Mouse (Mus musculus) liver, embryonic 14.5 days (tissue): ENCODE measurements at regions not wholly inside any gene's neighbourhood (a gene's known extent, or its start where the extent isn't known, plus 50 kb on each side); places are given as distances from the start of the nearest gene placed in this dataset.
A peak's percentile ranks its signal among the peaks of the same experiment; 100 is the strongest.

ENCODE experiments used
- ATAC-seq: fragments of 200-750 bp; cut with Nextera tagmentation; 2 replicates; pipeline ENCODE4 v1.8.0; 2017; ENCODE audit warnings: moderate number of reproducible peaks, mild to moderate bottlenecking, moderate library complexity; ENCODE audit not compliant: insufficient read depth
- DNase-seq, 3 experiments: peaks; one replicate each; pipeline ENCODE4 v3.0.0-alpha.2; 2012 to 2013; ENCODE audit warnings: low read depth in 3 of 3, low spot score in 3 of 3
- H3K27ac ChIP-seq: fragments of 300-500 bp; sonication (generic); 2 replicates; pipeline ENCODE4 v1.5.1; 2014; ENCODE audit warnings: moderate library complexity, mild to moderate bottlenecking, control low read depth, inconsistent platforms
- H3K27me3 ChIP-seq: fragments of 300-500 bp; sonication (generic); 2 replicates; pipeline ENCODE4 v1.6.1; 2014; ENCODE audit warnings: mild to moderate bottlenecking, low read length, moderate library complexity; ENCODE audit not compliant: control insufficient read depth, insufficient read depth
- H3K36me3 ChIP-seq: fragments of 300-500 bp; sonication (generic); replicated peaks from 2 replicates; pipeline ENCODE4 v1.6.1; 2014; ENCODE audit warnings: low read depth; ENCODE audit not compliant: control insufficient read depth, insufficient read depth
- H3K4me1 ChIP-seq, 2 experiments: fragments of 200-500 bp in 1 of 2; fragments of 300-500 bp in 1 of 2; sonication (generic) in 1 of 2; replicated peaks; 2 replicates each; pipeline ENCODE4 v1.6.1; 2012 to 2014; ENCODE audit warnings: antibody characterized with exemption in 1 of 2, inconsistent platforms in 1 of 2, low read length in 1 of 2; ENCODE audit not compliant: control insufficient read depth in 2 of 2, insufficient read depth in 2 of 2
- H3K4me2 ChIP-seq: fragments of 300-500 bp; sonication (generic); 2 replicates; pipeline ENCODE4 v1.6.1; 2014; ENCODE audit warnings: low read depth, mild to moderate bottlenecking, control low read depth, moderate library complexity
- H3K4me3 ChIP-seq, 2 experiments: fragments of 200-500 bp in 1 of 2; fragments of 300-500 bp in 1 of 2; sonication (generic) in 1 of 2; 2 replicates each; pipeline ENCODE4 v1.5.1; 2012 to 2014; ENCODE audit warnings: low read depth in 2 of 2, low read length in 2 of 2, mild to moderate bottlenecking in 2 of 2, control low read depth in 1 of 2, inconsistent platforms in 1 of 2, moderate library complexity in 1 of 2; ENCODE audit not compliant: insufficient read depth in 1 of 2
- H3K9ac ChIP-seq: fragments of 300-500 bp; sonication (generic); replicated peaks from 2 replicates; pipeline ENCODE4 v1.6.1; 2014; ENCODE audit warnings: mild to moderate bottlenecking, control low read depth, moderate library complexity
- H3K9me3 ChIP-seq: fragments of 300-500 bp; sonication (generic); 2 replicates; pipeline ENCODE4 v1.6.1; 2016; ENCODE audit warnings: low read length, mixed read lengths; ENCODE audit not compliant: control insufficient read depth
- CTCF ChIP-seq: IDR thresholded peaks from 2 replicates; pipeline ENCODE4 v1.5.1; 2016; ENCODE audit warnings: antibody characterized with exemption, low read depth, control low read depth
- EP300 ChIP-seq: IDR thresholded peaks from 2 replicates; pipeline ENCODE4 v1.6.1; 2016; ENCODE audit warnings: antibody characterized with exemption, low read depth
- WGBS: fragments of 180-500 bp; shearing (Covaris S2); extraction: QIAGEN DNeasy Blood & Tissue Kit; methylation state at CpG from one replicate; pipeline ENCODE4 v1.1.7; 2014; ENCODE audit not compliant: insufficient replicate concordance; 5-methylcytosine and 5-hydroxymethylcytosine counted together

DNA sequence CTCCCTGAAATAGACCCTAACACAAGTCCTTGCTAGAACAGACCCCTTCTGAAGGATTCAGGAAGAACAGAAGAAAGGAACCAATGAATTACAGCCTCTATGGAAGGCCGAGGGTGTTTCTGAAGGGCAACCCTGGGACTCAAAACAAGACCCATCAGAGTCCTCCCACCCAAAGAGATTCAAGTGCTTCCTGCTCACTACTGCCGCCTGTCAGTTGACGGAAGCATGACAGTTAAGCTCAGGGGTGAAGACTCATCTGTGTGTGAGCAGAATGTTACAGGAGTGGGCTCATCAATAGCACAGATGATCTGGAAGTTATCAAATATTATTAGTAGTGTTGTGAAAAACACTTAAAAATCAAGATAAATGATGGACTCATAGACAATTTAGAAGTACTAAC is 411.9 kb upstream of the Slc35b3 start:
- no peaks in the 10 kb centered on the region for H3K9me3 ChIP-seq
- no peaks in the 10 kb centered on the region for H3K36me3 ChIP-seq
- no peak overlapping the region for H3K9ac ChIP-seq
- H3K4me1 ChIP-seq: no peaks in the 10 kb centered on the region
- DNase-seq (peak in 1 of 3 experiments; percentile 0), ATAC-seq (no peak)
- peak; percentile 39 for TF ChIP-seq CTCF
- no peak for TF ChIP-seq EP300
- H3K27ac ChIP-seq: no peak overlapping the region
- no peak overlapping the region for H3K4me2 ChIP-seq
- no peak overlapping the region for H3K4me3 ChIP-seq
- WGBS: 45% methylated on average over 3 of the region's 3 CpGs
- H3K27me3 ChIP-seq: no peaks in the 10 kb centered on the region

GRCm38 (mm10) chr13:39363637-39364036 is 403.0 kb upstream of the Slc35b3 start:
- H3K27me3 ChIP-seq: no peaks in the 10 kb centered on the region
- no peak overlapping the region for H3K27ac ChIP-seq
- H3K4me1 ChIP-seq: no peaks in the 10 kb centered on the region
- ATAC-seq: no peak
- no peak for DNase-seq
- H3K9ac ChIP-seq: no peak overlapping the region
- H3K36me3 ChIP-seq: no peaks in the 10 kb centered on the region
- H3K4me3 ChIP-seq: no peak overlapping the region
- 47% methylated on average over 4 of the region's 4 CpGs for WGBS
- TF ChIP-seq EP300: no peak
- 0 out of 2 replicates have a peak, but pooled peaks have one; percentile 4 for TF ChIP-seq CTCF
- H3K9me3 ChIP-seq: no peaks in the 10 kb centered on the region
- H3K4me2 ChIP-seq: no peak overlapping the region

- Histone ChIP-seq H3K27me3 (no peaks in the 10 kb centered on the region), H3K4me1 (no peaks in the 10 kb centered on the region), H3K9me3 (no peaks in the 10 kb centered on the region), H3K9ac (no peak overlapping the region), H3K36me3 (no peaks in the 10 kb centered on the region), H3K4me2 (no peak overlapping the region), H3K27ac (no peak overlapping the region), H3K4me3 (no peak overlapping the region)
- no peak for DNase-seq
- TF ChIP-seq EP300: no peak
- TF ChIP-seq CTCF: no peak
- WGBS: 84% methylated on average over 13 of the region's 13 CpGs
- ATAC-seq: no peak
Observed at GRCm38 (mm10) chr13:39362536-39362935, 401.9 kb upstream of the Slc35b3 start.

DNA sequence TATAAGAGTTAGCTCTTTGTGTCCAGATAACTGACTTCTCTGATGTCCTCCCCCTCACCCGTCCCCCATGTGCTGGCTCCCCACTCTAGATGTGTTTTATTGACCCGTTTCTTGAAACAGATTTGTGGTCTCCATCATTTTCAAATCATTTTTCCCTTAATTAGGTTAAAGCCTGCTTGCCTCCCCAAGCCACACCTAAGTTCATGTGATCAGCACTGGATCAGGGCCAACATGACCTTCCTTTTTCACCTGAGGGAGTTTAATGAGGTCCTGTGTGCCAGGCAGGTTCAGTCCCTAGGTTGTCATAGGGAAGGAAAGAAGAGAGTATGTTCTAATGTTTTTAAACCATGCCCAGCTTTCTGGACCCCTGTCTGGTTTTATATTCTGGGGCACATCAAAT is 390.9 kb upstream of the Slc35b3 start:
- Histone ChIP-seq H3K4me3 (no peak overlapping the region), H3K27me3 (no peaks in the 10 kb centered on the region), H3K4me2 (no peak overlapping the region), H3K4me1 (no peaks in the 10 kb centered on the region), H3K9ac (no peak overlapping the region), H3K27ac (no peak overlapping the region), H3K36me3 (no peaks in the 10 kb centered on the region), H3K9me3 (no peaks in the 10 kb centered on the region)
- 39% methylated on average over 2 of the region's 2 CpGs for WGBS
- TF ChIP-seq EP300 (no peak), CTCF (no peak)
- ATAC-seq: no peak
- DNase-seq: no peak

- Histone ChIP-seq H3K4me3 (no peak overlapping the region), H3K4me2 (no peak overlapping the region), H3K27me3 (no peaks in the 10 kb centered on the region), H3K9me3 (no peaks in the 10 kb centered on the region), H3K4me1 (no peaks in the 10 kb centered on the region), H3K36me3 (no peaks in the 10 kb centered on the region), H3K9ac (no peak overlapping the region), H3K27ac (no peak overlapping the region)
- no peak for TF ChIP-seq EP300
- TF ChIP-seq CTCF: no peak
- 72% methylated on average over 12 of the region's 12 CpGs for WGBS
- no peak for ATAC-seq
- no peak for DNase-seq
Observed at GRCm38 (mm10) chr13:39350668-39351067, 390.0 kb upstream of the Slc35b3 start.

DNA sequence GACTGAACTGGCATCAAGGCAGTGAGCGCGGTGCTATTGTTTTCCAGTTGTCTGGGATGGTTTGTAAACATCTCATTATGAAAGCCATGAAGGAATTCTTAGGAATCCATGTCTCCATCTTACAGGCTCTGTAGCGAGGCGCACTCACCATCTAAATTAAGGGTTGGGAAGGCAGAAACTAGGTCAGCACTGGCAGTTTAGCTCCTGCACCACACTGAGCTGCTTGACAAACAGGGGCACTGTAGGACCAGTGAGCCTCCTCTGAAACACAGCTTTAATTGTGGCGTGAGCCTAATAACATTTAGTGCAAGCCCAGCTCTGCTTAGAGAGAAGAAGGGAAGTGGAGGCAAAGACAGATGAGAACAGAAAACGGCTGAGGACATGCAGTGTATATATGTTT is 387.1 kb upstream of the Slc35b3 start:
- ATAC-seq (no peak), DNase-seq (no peak)
- Histone ChIP-seq H3K4me2 (no peak overlapping the region), H3K36me3 (no peaks in the 10 kb centered on the region), H3K27ac (no peak overlapping the region), H3K27me3 (no peaks in the 10 kb centered on the region), H3K4me1 (no peaks in the 10 kb centered on the region), H3K4me3 (no peak overlapping the region), H3K9me3 (no peaks in the 10 kb centered on the region), H3K9ac (no peak overlapping the region)
- no peak for TF ChIP-seq CTCF
- TF ChIP-seq EP300: no peak
- 63% methylated on average over 6 of the region's 6 CpGs for WGBS
